Mouse (Mus musculus) megakaryocyte, adult 5-6 weeks (primary cell): Measurements from ENCODE around the gene Fancd2. TPM values are rescaled to one million over a fixed set of nuclear protein-coding genes. Genes with fewer than 3 reads are reported as not detected.

Experiments
- total RNA-seq, 2 experiments: library from RNA; stranded (forward) in 1 of 2; stranded (reverse) in 1 of 2; fragments of 153-499, 151-499 nt in 1 of 2; fragments of 221-1000, 200-1000 nt in 1 of 2; gene quantifications; 2 replicates each; pipeline versions ENCODE4 v1.2.3 to v1.2.4; 2015 to 2017

Gene Fancd2
- total RNA-seq, 2 experiments from 2014 or later, result 8.7 to 16.2 TPM

Other genes with a start within 250 kb of the Fancd2 start
- 0.20 and 0.30 TPM in 2 replicates for gene Cpne9, start 249.4 kb upstream of the Fancd2 start, total RNA-seq (2015)
- 0.15 and 0.45 TPM in 2 replicates for gene Cpne9, start 249.4 kb upstream of the Fancd2 start, total RNA-seq (2017)
- 47.0 and 47.6 TPM in 2 replicates for gene Brpf1, start 224.5 kb upstream of the Fancd2 start, total RNA-seq (2015)
- 54.7 and 64.4 TPM in 2 replicates for gene Brpf1, start 224.5 kb upstream of the Fancd2 start, total RNA-seq (2017)
- 10.6 and 12.0 TPM in 2 replicates for gene Ogg1, start 204.7 kb upstream of the Fancd2 start, total RNA-seq (2015)
- gene Ogg1, start 204.7 kb upstream of the Fancd2 start, total RNA-seq (2017), result 5.5 and 10.3 TPM in 2 replicates
- gene Camk1, start 187.7 kb upstream of the Fancd2 start, total RNA-seq (2015), result 31.8 and 39.6 TPM in 2 replicates
- gene Camk1, start 187.7 kb upstream of the Fancd2 start, total RNA-seq (2017), result 57.6 and 68.3 TPM in 2 replicates
- gene Tada3, start 153.8 kb upstream of the Fancd2 start, total RNA-seq (2015), result 20.1 and 23.6 TPM in 2 replicates
- 14.1 and 15.9 TPM in 2 replicates for gene Tada3, start 153.8 kb upstream of the Fancd2 start, total RNA-seq (2017)
- gene Arpc4, start 153.6 kb upstream of the Fancd2 start, total RNA-seq (2015), result 255 and 284 TPM in 2 replicates
- 427 and 451 TPM in 2 replicates for gene Arpc4, start 153.6 kb upstream of the Fancd2 start, total RNA-seq (2017)
- gene Ttll3, start 142.4 kb upstream of the Fancd2 start, total RNA-seq (2015), result 6.2 and 7.2 TPM in 2 replicates
- 7.7 and 9.9 TPM in 2 replicates for gene Ttll3, start 142.4 kb upstream of the Fancd2 start, total RNA-seq (2017)
- gene Rpusd3, start 112.3 kb upstream of the Fancd2 start, total RNA-seq (2015), result 2.5 and 6.2 TPM in 2 replicates
- 2.5 and 3.0 TPM in 2 replicates for gene Rpusd3, start 112.3 kb upstream of the Fancd2 start, total RNA-seq (2017)
- not detected in 2 replicates for gene Cidec, start 95.9 kb upstream of the Fancd2 start, total RNA-seq (2015)
- gene Cidec, start 95.9 kb upstream of the Fancd2 start, total RNA-seq (2017), result not detected in 2 replicates
- gene Jagn1, start 89.1 kb upstream of the Fancd2 start, total RNA-seq (2015), result 34.2 and 43.6 TPM in 2 replicates
- 11.0 and 12.7 TPM in 2 replicates for gene Jagn1, start 89.1 kb upstream of the Fancd2 start, total RNA-seq (2017)
- gene Il17re, start 73.2 kb upstream of the Fancd2 start, total RNA-seq (2015), result not detected in 2 replicates
- gene Il17re, start 73.2 kb upstream of the Fancd2 start, total RNA-seq (2017), result not detected in 2 replicates
- not detected in 2 replicates for gene Il17rc, start 60.3 kb upstream of the Fancd2 start, total RNA-seq (2015)
- gene Il17rc, start 60.3 kb upstream of the Fancd2 start, total RNA-seq (2017), result not detected in 2 replicates
- 0.27 and 2.1 TPM in 2 replicates for gene Creld1, start 48.4 kb upstream of the Fancd2 start, total RNA-seq (2015)
- gene Creld1, start 48.4 kb upstream of the Fancd2 start, total RNA-seq (2017), result 1.9 and 3.4 TPM in 2 replicates
- 0.09 TPM in 1 of 2 replicates, not detected in the other for gene Prrt3, start 29.8 kb upstream of the Fancd2 start, total RNA-seq (2015)
- not detected in 2 replicates for gene Prrt3, start 29.8 kb upstream of the Fancd2 start, total RNA-seq (2017)
- 60.0 and 61.6 TPM in 2 replicates for gene Emc3, start within 50 bp of the Fancd2 start, total RNA-seq (2015)
- gene Emc3, start within 50 bp of the Fancd2 start, total RNA-seq (2017), result 33.0 and 38.4 TPM in 2 replicates
- 0.18 TPM in 1 of 2 replicates, not detected in the other for gene Fancd2os, start 69.0 kb downstream of the Fancd2 start, total RNA-seq (2015)
- gene Fancd2os, start 69.0 kb downstream of the Fancd2 start, total RNA-seq (2017), result not detected in 2 replicates
- 364 and 398 TPM in 2 replicates for gene Brk1, start 73.1 kb downstream of the Fancd2 start, total RNA-seq (2015)
- 185 and 211 TPM in 2 replicates for gene Brk1, start 73.1 kb downstream of the Fancd2 start, total RNA-seq (2017)
- gene Vhl, start 92.3 kb downstream of the Fancd2 start, total RNA-seq (2015), result 38.3 and 39.8 TPM in 2 replicates
- gene Vhl, start 92.3 kb downstream of the Fancd2 start, total RNA-seq (2017), result 24.1 and 28.0 TPM in 2 replicates
- 22.5 and 25.3 TPM in 2 replicates for gene Irak2, start 106.8 kb downstream of the Fancd2 start, total RNA-seq (2015)
- 63.1 and 83.2 TPM in 2 replicates for gene Irak2, start 106.8 kb downstream of the Fancd2 start, total RNA-seq (2017)
- 22.5 and 23.2 TPM in 2 replicates for gene Tatdn2, start 165.4 kb downstream of the Fancd2 start, total RNA-seq (2015)
- gene Tatdn2, start 165.4 kb downstream of the Fancd2 start, total RNA-seq (2017), result 107 and 126 TPM in 2 replicates
- 1.1 and 4.4 TPM in 2 replicates for gene Ghrl, start 188.2 kb downstream of the Fancd2 start, total RNA-seq (2015)
- gene Ghrl, start 188.2 kb downstream of the Fancd2 start, total RNA-seq (2017), result 0.26 TPM in 1 of 2 replicates, not detected in the other
- gene Sec13, start 209.1 kb downstream of the Fancd2 start, total RNA-seq (2015), result 96.8 and 102 TPM in 2 replicates
- gene Sec13, start 209.1 kb downstream of the Fancd2 start, total RNA-seq (2017), result 103 and 116 TPM in 2 replicates